Mouse (Mus musculus) liver, postnatal 0 days (tissue): ENCODE measurements around the gene Slc25a22.

Experiments used
- CTCF ChIP-seq: sonication (generic); IDR thresholded peaks from 2 replicates; pipeline ENCODE4 v1.5.1; 2016; ENCODE audit warnings: antibody characterized with exemption, low read depth
- EP300 ChIP-seq: IDR thresholded peaks from 2 replicates; pipeline ENCODE4 v1.6.1; 2016; ENCODE audit warnings: antibody characterized with exemption, low read depth, mild to moderate bottlenecking

DNA sequence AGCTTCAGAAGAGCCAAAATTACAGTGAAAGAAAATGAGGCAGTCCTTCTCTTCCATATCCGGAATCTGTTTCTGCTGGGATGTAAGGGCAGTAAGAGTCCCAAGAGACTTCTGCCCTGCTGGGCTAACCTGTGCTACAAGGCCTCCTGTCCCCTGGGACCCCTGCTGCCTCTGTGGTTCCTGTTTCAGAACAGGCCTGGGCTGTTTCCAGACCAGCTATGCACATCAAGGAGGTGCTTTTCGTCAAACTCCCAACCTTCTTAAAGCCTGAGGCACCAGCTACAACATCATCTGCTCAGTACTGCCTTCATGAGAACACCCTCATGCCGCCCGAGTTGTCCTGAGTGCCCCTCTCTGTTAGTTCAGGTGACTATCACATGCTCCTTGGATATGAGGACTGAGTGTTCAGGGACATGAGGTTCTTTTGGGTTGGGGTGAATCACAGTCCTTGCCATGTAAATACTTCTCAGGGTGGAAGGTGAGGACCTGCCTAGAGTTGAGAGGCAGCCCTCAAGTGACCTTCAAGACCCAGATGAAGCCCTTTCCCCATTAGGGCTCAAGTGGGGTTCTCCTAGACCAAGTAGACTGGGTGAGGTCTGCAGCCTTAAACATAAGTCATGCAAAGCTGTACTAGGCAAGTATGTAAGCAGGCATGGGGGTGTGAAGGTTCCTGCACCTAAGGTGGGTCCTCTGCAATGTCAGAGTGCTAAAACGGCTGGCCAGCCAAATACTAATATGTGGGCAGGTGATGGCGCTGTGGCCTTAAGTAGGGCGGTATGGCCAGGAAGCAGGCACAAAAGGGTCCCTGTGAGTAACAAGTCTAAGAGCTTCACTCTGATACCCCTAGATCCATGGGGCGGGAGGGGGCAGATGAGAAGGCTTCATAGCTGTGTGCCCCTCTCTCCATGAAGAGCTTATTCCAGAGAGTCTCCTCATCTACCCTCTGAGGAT lies 19.7 kb downstream of the Slc25a22 start:
- TF ChIP-seq CTCF (peak; percentile 43), EP300 (no peak)
